Mouse (Mus musculus) thymus, postnatal 10 days (tissue): ENCODE results near the gene Tmem223.
"Not testable (repeated sequence)": the region's sequence is repeated elsewhere in the genome, so short reads cannot be mapped to it uniquely, and the experiment has no call there.

Source experiments
- DNase-seq, 2 experiments: peaks; one replicate each; pipeline ENCODE4 v3.0.0; 2021; ENCODE audit warnings: low spot score in 2 of 2

The Tmem223 gene

GRCm38 (mm10) chr19:8770567-8771270 is at the start of gene Tmem223:
TSS of gene Tmem223 (plus strand) at chr19:8770996.
- peak; percentile 73 to 85 for DNase-seq

GRCm38 (mm10) chr19:8721378-8721777 is 49.4 kb upstream of the Tmem223 start:
- DNase-seq = no peak

- DNase-seq = no peak
Observed at GRCm38 (mm10) chr19:8722021-8722420, 48.8 kb upstream of the Tmem223 start.

DNA sequence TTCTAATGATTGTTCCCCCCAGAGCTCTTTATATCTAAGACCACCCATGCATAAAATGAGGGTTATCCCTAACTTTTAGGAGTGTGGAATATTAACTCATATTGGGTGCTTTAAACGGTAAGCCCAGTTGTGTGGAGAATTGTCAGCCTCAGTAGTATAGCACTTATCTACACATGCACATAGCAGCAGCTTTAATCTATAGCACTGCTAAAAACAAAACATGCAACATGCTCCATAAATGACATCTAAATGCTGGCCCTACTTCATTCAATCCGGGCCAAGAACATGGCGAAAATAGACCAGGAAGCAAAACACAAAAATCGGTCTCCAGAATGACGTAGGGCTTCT is 48.3 kb upstream of the Tmem223 start:
- DNase-seq = no peak

GRCm38 (mm10) chr19:8722907-8723573 is 47.8 kb upstream of the Tmem223 start, which contains the start of gene Slc3a2:
TSS of gene Slc3a2 (minus strand) at chr19:8723369.
- peak; percentile 91 to 95 for DNase-seq

DNA sequence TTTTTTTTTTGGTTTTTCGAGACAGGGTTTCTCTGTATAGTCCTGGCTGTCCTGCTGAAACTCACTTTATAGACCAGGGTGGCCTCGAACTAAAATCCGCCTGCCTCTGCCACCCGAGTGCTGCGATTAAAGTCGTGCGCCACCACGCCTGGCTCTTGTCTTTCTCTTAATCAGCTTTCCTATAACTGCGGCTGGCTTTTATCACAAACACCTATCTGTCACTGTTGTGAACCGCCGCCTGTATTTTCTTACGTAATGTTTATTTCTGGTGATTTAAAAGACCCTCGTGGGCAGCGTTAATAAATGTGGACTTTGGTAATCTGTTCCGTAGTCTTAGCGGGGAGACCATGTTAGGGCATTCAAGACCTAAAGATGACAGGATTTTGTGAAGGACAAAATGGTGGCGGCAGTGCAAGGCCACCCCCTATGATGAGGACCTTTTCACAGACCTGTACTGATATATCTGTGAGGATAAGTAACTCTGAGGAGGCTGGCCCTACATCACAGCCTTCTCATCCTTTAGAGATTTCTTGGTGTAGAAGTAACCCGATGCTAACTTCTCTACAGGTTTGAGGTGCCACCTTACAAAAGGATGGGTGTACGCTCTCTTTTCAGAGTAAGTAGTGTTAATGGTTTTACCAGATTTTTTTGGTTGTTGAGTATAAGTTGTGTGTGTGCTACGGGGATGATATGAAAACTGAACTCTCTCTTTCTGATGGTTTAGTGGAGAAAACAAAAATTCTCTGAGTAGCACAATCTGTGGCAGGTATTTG is 47.0 kb upstream of the Tmem223 start:
- DNase-seq = no peak

GRCm38 (mm10) chr19:8724392-8724791 is 46.4 kb upstream of the Tmem223 start:
- DNase-seq = no peak

- DNase-seq = no peak
Observed at GRCm38 (mm10) chr19:8725081-8725613, 45.6 kb upstream of the Tmem223 start.

DNA sequence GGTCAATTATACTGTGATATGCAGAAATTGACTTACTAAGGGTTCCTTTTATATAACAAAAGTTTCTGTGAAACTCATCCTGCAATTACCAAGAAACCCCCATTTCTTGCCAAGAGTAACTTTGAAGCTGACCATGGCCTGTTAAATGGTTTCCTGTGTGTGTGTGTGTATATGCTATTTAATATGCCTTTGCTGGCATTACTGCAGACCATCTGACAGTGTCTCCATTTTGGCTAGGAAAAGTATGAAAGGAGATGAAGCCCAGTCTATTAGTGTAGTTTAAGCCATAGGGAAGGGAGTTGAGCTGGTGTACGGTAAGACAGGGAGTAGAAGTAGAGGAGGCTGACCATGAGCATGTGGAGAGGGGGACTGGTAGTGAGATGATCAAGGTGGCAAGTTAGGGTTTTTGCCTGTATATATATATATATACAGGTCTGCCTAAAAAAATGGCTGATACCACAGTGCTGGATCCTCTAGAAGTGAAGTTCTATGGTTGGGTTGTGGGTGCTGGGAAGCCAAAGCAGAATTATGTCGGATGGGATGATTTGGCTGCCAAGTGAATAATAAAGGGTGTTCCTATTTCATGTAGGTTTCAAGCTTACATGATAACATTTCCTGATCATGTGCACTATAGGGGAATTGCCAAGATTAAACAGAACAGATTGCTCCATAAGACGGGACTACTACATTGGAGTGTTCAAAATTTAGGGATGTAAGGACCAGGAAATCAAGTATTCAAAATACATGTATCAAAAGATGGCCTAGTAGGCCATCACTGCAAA is 44.0 kb upstream of the Tmem223 start:
- DNase-seq = no peak

- no peak for DNase-seq
Observed at GRCm38 (mm10) chr19:8727495-8728114, 43.2 kb upstream of the Tmem223 start.

- not testable (repeated sequence) for DNase-seq
Observed at GRCm38 (mm10) chr19:8728335-8729099, 42.3 kb upstream of the Tmem223 start.

- DNase-seq = no peak
Observed at GRCm38 (mm10) chr19:8734334-8734733, 36.5 kb upstream of the Tmem223 start.

DNA sequence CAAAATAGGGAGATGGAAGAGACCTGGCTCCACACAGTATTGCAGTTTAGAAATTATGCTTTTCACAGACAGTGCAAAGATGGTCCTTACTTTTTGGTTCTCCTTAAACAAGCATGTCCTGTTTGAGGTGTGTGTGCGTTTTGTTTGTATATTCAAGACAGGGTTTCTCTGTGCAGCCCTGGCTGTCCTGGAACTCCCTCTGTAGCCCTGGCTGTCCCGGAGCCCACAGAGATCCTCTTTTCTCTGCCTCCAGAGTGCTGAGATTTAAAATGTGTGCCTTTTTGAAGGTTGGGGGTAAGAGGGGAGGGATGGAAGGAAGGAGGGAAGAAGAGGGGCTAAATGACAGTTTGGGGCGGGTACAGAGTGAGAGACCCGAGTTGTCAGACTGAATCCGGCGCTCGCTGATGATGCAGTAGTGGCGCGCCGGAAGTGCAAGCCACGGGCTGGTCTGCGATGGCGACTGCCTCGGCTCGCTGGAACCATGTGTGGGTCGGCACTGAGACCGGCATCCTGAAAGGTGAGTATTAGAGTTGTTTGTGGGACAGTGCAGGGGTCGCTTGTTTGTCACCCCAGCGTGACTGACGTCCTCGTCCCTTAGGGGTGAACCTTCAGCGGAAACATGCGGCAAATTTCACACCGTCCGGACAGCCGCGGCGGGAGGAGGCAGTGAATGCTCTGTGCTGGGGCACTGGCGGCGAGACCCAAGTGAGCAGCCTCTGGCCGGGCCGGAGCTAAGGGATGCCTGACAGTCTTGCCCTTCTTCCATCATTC is 35.2 kb upstream of the Tmem223 start, which contains the start of gene Wdr74:
Gene Wdr74, plus strand, starts transcription at position 439 of the 771 bp plus-strand sequence.
- DNase-seq = peak; percentile 80 to 87

- no peak for DNase-seq
Observed at GRCm38 (mm10) chr19:8736160-8736467, 34.7 kb upstream of the Tmem223 start.

GRCm38 (mm10) chr19:8738911-8739310 is 31.9 kb upstream of the Tmem223 start:
- no peak for DNase-seq

GRCm38 (mm10) chr19:8739646-8740045 is 31.1 kb upstream of the Tmem223 start:
- DNase-seq = no peak

GRCm38 (mm10) chr19:8740603-8741002 is 30.2 kb upstream of the Tmem223 start, which contains the start of gene 1700092M07Rik:
TSS of gene 1700092M07Rik (plus strand) at chr19:8740718.
- DNase-seq = peak in 1 of 2 experiments; percentile 14

GRCm38 (mm10) chr19:8741243-8741869 is 29.4 kb upstream of the Tmem223 start, which contains the start of gene Stx5a:
TSS of gene Stx5a (plus strand) at chr19:8741413.
- DNase-seq = peak; percentile 92

DNA sequence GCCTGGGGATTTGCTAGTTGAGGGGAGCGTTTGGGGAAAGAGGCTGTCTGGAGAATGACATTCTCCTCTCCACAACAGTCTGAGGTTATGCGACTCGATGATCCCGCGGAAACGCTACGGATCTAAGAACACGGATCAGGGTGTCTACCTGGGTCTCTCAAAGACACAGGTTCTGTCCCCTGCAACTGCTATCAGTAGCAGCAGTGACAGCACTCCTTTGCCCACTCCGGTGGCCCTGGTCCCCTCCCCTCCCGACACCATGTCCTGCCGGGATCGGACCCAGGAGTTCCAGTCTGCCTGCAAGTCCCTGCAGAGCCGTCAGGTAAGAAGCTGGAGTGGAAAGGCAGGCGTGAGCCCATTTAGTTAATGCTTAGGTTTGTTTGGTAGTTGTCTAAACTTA is 28.6 kb upstream of the Tmem223 start:
- DNase-seq = no peak
